Mouse (Mus musculus): ENCODE measurements around the gene Spns3. TPM values are rescaled to one million over a fixed set of nuclear protein-coding genes. Genes with fewer than 3 reads are reported as not detected.

The Spns3 gene
- polyA plus RNA-seq, 1 experiment: 0.02 TPM

DNA sequence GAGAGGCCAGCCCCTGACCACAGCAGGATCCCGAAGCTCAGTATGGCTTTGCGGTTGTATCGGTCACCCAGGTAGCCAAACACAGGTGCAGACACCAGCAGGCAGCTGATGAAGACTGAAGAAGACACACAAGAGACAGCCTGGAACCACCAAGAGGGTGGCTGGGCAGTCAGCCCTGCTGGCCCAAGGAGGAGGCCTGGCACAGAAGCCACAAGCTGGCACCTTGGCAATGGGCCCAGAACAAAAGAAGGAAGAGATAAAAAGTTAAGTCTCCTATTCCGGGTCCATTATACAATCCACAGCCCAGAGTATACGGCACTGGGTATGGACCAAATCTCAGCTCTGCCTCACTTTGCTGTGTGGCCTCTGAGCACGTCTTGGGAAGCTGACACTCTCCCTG is 9.9 kb downstream of the Spns3 start:
- H3K4me3 ChIP-seq: no peak overlapping the region
- H3K27me3 ChIP-seq (ENCODE audit: control insufficient read depth, insufficient read depth, insufficient read length): peaks cover 7% of the 10 kb centered on the region
- no peak overlapping the region for H3ac ChIP-seq (ENCODE audit: control insufficient read depth, insufficient read length)
- no peaks in the 10 kb centered on the region for H3K79me2 ChIP-seq (ENCODE audit: control insufficient read depth, insufficient read depth)
- TF ChIP-seq MAX (IDR thresholded peaks at IDR 0.05; ENCODE audit: low read depth): no peak
- TF ChIP-seq TCF12 (IDR thresholded peaks at IDR 0.05; ENCODE audit: insufficient read depth, poor library complexity, severe bottlenecking): no peak
- no peak overlapping the region for H3K4me2 ChIP-seq (ENCODE audit: low read depth)
- H3K36me3 ChIP-seq (ENCODE audit: control insufficient read depth, insufficient read depth): no peaks in the 10 kb centered on the region

DNA sequence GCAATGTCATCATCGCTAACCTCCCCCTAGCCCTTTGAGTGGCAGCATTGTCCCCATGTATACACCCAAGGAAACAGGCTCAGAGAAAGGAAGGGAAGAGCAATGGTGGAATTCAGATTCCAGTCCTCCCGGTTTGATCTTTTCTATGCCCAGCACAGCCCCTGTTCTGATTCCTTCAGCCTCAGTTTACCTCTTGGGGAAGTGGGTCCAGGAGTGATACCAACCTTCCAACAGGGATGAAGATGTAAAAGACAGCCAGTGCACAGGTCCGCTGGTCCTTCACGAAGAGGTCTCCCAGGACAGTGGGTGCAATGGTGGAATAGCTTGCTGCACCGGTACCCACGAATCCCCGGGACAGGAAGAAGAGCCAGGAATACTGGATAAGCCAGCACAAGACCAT is 11.5 kb downstream of the Spns3 start:
- TF ChIP-seq MAX (IDR thresholded peaks at IDR 0.05; ENCODE audit: low read depth) (no peak), SRF (IDR thresholded peaks at IDR 0.05; ENCODE audit: control insufficient read depth, insufficient read length, low read depth) (no peak), USF1 (IDR thresholded peaks at IDR 0.05; ENCODE audit: low read depth) (no peak), TCF12 (IDR thresholded peaks at IDR 0.05; ENCODE audit: insufficient read depth, poor library complexity, severe bottlenecking) (no peak), POLR2AphosphoS2 (IDR thresholded peaks at IDR 0.05; ENCODE audit: insufficient read length, low read depth) (no peak), TCF3 (IDR thresholded peaks at IDR 0.05; ENCODE audit: insufficient read length, low read depth) (no peak), POLR2A (IDR thresholded peaks at IDR 0.05; ENCODE audit: insufficient read length, low read depth) (no peak), MYOD1 (IDR thresholded peaks at IDR 0.05; ENCODE audit: control insufficient read depth in 1 of 3, insufficient read length in 2 of 3, low read depth in 2 of 3) (no peak), CEBPB (IDR thresholded peaks at IDR 0.05; ENCODE audit: insufficient read depth, poor library complexity, severe bottlenecking) (no peak)
- Histone ChIP-seq H3ac (ENCODE audit: control insufficient read depth, insufficient read length) (no peak overlapping the region), H3K36me3 (ENCODE audit: control insufficient read depth, insufficient read depth) (no peaks in the 10 kb centered on the region), H3K4me2 (ENCODE audit: low read depth) (no peak overlapping the region), H3K79me2 (ENCODE audit: control insufficient read depth, insufficient read depth) (no peaks in the 10 kb centered on the region), H3K27me3 (ENCODE audit: control insufficient read depth, insufficient read depth, insufficient read length) (no peaks in the 10 kb centered on the region), H3K4me3 (no peak overlapping the region)

DNA sequence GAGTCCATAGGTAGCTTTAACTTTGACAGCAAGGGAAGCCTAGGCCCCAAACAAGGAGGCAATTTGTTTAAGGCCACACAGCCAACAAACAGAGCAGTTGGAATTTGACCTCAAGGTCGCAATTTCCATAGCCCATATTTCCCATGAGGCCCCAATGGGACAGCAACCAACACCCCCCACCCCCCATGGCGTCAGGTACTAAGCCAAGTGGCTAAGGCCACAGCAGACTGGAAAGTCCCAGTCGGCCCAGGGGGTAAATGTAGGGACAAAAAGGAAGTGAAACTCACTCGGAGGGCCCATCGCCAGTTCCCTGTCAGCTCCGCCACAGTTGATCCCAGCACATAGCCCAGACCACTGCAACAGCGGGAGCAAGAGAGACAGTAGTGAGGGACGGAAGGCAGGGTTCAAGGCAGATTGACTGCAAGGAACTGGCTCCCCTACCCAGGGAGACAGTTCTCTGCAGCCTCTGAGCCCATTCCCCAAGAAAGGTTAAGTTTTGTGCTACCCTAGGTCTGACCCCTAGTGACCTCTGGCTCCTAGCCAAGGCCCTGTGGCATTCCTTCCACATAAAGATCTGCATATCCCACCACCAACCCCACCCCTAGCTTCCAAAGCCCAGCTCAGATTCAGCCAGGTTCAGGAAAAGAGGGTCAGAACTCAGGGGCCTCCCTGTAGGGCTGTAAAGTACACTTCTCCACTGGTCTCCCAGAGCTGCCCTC is 12.1 kb downstream of the Spns3 start:
- TF ChIP-seq POLR2A (IDR thresholded peaks at IDR 0.05; ENCODE audit: insufficient read length, low read depth): no peak
- TF ChIP-seq MYOG (IDR thresholded peaks at IDR 0.05; ENCODE audit: control insufficient read depth in 1 of 3, insufficient read depth in 1 of 3, insufficient read length in 2 of 3, low read depth in 2 of 3): no peak
- TF ChIP-seq POLR2AphosphoS2 (IDR thresholded peaks at IDR 0.05; ENCODE audit: insufficient read length, low read depth): no peak
- TF ChIP-seq MAX (IDR thresholded peaks at IDR 0.05; ENCODE audit: low read depth): no peak
- TF ChIP-seq TCF12 (IDR thresholded peaks at IDR 0.05; ENCODE audit: insufficient read depth, poor library complexity, severe bottlenecking): no peak
- no peak for TF ChIP-seq CEBPB (IDR thresholded peaks at IDR 0.05; ENCODE audit: insufficient read depth, poor library complexity, severe bottlenecking)
- no peak for TF ChIP-seq REST (IDR thresholded peaks at IDR 0.05; ENCODE audit: insufficient read depth, insufficient read length)
- no peak for TF ChIP-seq USF1 (IDR thresholded peaks at IDR 0.05; ENCODE audit: low read depth)
- TF ChIP-seq TCF3 (IDR thresholded peaks at IDR 0.05; ENCODE audit: insufficient read length, low read depth): no peak
- TF ChIP-seq MYOD1 (IDR thresholded peaks at IDR 0.05; ENCODE audit: control insufficient read depth in 1 of 3, insufficient read length in 2 of 3, low read depth in 2 of 3): no peak
- no peaks in the 10 kb centered on the region for H3K79me2 ChIP-seq (ENCODE audit: control insufficient read depth, insufficient read depth)

DNA sequence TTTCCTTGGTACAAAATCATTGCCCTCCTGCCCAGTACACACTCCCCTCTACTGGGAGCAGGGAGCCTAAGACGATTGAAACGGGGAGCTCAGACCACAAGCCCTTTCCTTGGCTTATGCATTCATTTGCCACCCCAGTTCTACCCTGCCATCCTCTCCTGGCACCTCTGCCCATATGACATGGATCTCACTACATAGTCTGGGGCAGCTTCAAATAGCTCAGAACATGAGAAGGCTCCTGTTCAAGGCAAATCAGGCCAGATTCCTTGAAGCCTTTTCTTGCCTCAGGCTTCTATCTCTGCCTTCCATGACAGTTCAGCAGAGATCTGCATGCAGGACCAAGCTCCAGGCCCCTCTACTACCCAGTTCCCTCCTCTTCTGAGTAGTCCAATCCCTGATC is 12.8 kb downstream of the Spns3 start:
- Histone ChIP-seq H3K36me3 (ENCODE audit: control insufficient read depth, insufficient read depth) (no peaks in the 10 kb centered on the region), H3K4me2 (ENCODE audit: low read depth) (no peak overlapping the region), H3K79me2 (ENCODE audit: control insufficient read depth, insufficient read depth) (no peaks in the 10 kb centered on the region), H3K4me3 (no peak overlapping the region), H3K27me3 (ENCODE audit: control insufficient read depth, insufficient read depth, insufficient read length) (no peaks in the 10 kb centered on the region), H3ac (ENCODE audit: control insufficient read depth, insufficient read length) (no peak overlapping the region)
- TF ChIP-seq CEBPB (IDR thresholded peaks at IDR 0.05; ENCODE audit: insufficient read depth, poor library complexity, severe bottlenecking): no peak
- no peak for TF ChIP-seq USF1 (IDR thresholded peaks at IDR 0.05; ENCODE audit: low read depth)
- no peak for TF ChIP-seq MAX (IDR thresholded peaks at IDR 0.05; ENCODE audit: low read depth)
- no peak for TF ChIP-seq TCF3 (IDR thresholded peaks at IDR 0.05; ENCODE audit: insufficient read length, low read depth)
- TF ChIP-seq TCF12 (IDR thresholded peaks at IDR 0.05; ENCODE audit: insufficient read depth, poor library complexity, severe bottlenecking): no peak
- no peak for TF ChIP-seq MYOD1 (IDR thresholded peaks at IDR 0.05; ENCODE audit: control insufficient read depth in 1 of 3, insufficient read length in 2 of 3, low read depth in 2 of 3)
- no peak for TF ChIP-seq MYOG (IDR thresholded peaks at IDR 0.05; ENCODE audit: control insufficient read depth in 1 of 3, insufficient read depth in 1 of 3, insufficient read length in 2 of 3, low read depth in 2 of 3)
- TF ChIP-seq POLR2A (IDR thresholded peaks at IDR 0.05; ENCODE audit: insufficient read length, low read depth): no peak
- TF ChIP-seq POLR2AphosphoS2 (IDR thresholded peaks at IDR 0.05; ENCODE audit: insufficient read length, low read depth): no peak

More for the DNA sequence above, 12.1 kb downstream of the Spns3 start:
- Histone ChIP-seq H3K4me3 (no peak overlapping the region), H3ac (ENCODE audit: control insufficient read depth, insufficient read length) (no peak overlapping the region), H3K27me3 (ENCODE audit: control insufficient read depth, insufficient read depth, insufficient read length) (no peaks in the 10 kb centered on the region), H3K4me2 (ENCODE audit: low read depth) (no peak overlapping the region), H3K36me3 (ENCODE audit: control insufficient read depth, insufficient read depth) (no peaks in the 10 kb centered on the region)

DNA sequence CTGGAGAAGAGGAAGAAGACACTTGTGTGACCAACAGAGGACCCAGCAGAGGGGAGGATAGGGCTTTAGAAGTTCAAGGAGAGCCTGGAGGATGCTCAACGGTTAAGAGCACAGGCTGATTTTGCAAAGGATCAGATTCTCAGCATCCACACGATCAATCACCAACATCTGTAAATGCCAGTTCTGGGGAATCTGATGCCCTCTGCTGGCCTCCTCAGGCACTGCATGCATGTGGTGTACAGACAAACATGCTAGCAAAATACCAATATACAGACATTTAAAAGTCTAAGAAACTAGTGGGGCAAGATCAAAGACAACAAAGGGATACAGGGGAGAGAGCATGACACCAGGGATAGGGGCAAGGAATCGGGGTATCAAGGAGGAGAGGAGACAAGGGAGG is 14.8 kb downstream of the Spns3 start:
- no peak overlapping the region for H3K4me3 ChIP-seq
- no peaks in the 10 kb centered on the region for H3K27me3 ChIP-seq (ENCODE audit: control insufficient read depth, insufficient read depth, insufficient read length)
- H3ac ChIP-seq (ENCODE audit: control insufficient read depth, insufficient read length): no peak overlapping the region
- no peak overlapping the region for H3K4me2 ChIP-seq (ENCODE audit: low read depth)
- H3K36me3 ChIP-seq (ENCODE audit: control insufficient read depth, insufficient read depth): no peaks in the 10 kb centered on the region
- TF ChIP-seq REST (IDR thresholded peaks at IDR 0.05; ENCODE audit: insufficient read depth, insufficient read length): no peak
- no peaks in the 10 kb centered on the region for H3K79me2 ChIP-seq (ENCODE audit: control insufficient read depth, insufficient read depth)

Measured in myocyte (in vitro differentiated cells).